Mouse (Mus musculus): ENCODE measurements around the gene Actr3.
A peak's percentile ranks its signal among the peaks of the same experiment; 100 is the strongest.

The Actr3 gene

GRCm38 (mm10) chr1:125435369-125436135, at the start of gene Actr3:
Gene Actr3, minus strand, starts transcription at chr1:125435727.
- DNase-seq (ENCODE audit: low spot score in 2 of 2) = peak; percentile 99

DNA sequence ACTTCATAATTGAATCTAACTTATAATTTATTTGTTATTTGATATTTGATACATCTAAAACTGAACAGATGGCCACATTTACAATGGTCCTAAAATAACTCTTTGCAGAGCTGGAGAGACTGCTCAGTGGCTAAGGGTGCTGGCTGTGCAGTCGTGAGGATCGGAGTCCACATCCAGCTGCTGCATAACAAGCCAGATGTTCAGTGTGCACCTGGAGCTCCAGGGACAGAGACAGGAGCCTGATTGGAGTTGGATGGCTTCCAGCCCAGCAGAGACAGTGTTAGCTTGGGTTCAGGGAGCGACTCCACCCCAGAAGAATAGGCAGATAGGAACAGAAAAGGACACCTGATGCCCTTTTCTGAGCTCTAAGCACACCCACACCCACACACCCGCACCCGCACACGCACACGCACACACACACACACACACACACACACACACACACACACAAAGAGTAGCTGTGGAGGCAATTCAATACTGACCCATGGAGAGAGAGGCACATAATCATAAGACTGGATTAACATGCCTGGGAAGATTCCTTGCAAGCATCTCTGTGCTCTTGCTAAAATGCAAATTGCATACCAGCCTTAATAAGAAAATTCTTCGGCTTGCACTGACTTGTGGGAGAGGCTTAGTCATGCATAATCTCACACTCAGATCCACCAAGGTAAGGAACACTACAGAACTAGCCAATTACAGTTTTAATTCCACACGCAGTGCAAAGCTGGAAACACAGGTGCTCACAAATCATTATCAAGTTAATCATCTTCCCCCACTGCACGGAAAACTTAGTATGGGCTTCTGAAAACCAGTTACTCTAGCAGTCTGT, 47.1 kb upstream of the Actr3 start:
- DNase-seq (ENCODE audit: low spot score in 2 of 2) = no peak

GRCm38 (mm10) chr1:125481842-125482241, 46.3 kb upstream of the Actr3 start:
- no peak for DNase-seq (ENCODE audit: low spot score in 2 of 2)

DNA sequence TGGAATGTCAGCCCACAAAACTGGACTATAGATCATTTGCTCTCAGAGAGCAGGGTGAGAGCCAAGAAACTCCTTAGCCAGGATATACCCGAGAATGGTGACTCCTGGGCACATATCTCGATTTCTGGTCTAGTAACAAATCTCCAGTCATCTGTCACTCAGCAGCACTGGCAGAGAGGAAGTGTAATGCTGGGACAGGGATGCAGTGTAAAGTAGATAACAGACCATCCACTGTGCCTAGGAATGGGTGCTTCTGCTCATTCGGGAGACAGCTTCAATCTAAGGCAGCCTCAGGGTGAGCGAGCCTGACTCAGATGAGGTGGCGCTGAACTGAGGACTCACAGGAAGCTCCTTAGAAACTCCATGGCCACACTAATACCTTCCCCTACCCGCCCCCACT, 43.1 kb upstream of the Actr3 start:
- DNase-seq (ENCODE audit: low spot score in 2 of 2) = no peak

- DNase-seq (ENCODE audit: low spot score in 2 of 2) = no peak
Measured at GRCm38 (mm10) chr1:125475961-125476682, 40.6 kb upstream of the Actr3 start.

GRCm38 (mm10) chr1:125473866-125474265, 38.3 kb upstream of the Actr3 start:
- no peak for DNase-seq (ENCODE audit: low spot score in 2 of 2)

DNA sequence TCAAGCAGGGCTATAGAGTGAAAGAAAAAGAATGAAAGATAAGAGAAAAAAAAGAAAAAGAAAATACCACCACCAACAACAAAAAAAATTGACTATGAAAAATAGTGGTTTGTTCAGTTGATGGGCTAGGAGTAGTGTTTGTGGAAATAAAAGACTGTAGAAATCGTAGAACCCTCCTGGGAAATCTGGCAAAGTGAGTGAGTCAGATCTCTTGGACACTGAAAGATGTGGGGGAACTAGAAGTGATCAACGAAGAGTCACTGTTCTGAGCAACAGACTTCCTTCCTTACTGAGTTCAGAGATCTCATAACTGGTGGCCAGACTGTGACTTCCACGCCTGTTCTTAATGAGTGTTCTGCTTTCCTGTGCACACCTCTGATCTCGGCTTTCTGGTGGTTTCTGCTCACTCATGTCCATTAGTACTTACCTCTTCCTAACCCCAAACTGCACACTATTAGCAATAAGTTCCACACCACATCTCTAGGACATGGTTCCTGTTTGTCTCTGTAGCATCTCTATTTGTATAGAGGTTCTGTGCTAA, 37.7 kb upstream of the Actr3 start:
- DNase-seq (ENCODE audit: low spot score in 2 of 2) = no peak

- DNase-seq (ENCODE audit: low spot score in 2 of 2) = no peak
Measured at GRCm38 (mm10) chr1:125470805-125471648, 35.5 kb upstream of the Actr3 start.

DNA sequence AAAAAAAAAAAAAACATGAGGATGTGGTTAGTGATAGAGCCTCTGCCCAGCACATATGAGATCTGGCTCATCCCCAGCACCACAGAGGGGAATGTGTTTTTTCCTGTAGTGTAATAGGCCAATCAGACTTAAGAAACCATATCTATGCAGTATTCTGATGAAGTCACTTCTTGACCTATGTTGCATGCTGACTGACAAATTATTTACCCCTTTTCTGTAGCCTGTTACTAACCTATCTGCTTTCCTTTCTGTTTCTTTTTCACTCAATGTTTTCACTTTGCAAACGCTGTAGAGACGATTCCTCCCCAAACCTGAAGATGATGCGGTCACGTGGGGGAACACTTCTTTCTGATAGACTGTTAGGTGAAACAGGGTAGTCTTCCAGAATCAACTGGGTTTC, 32.4 kb upstream of the Actr3 start:
- DNase-seq (ENCODE audit: low spot score in 2 of 2) = no peak

GRCm38 (mm10) chr1:125466621-125467257, 31.2 kb upstream of the Actr3 start:
- DNase-seq (ENCODE audit: low spot score in 2 of 2) = no peak

DNA sequence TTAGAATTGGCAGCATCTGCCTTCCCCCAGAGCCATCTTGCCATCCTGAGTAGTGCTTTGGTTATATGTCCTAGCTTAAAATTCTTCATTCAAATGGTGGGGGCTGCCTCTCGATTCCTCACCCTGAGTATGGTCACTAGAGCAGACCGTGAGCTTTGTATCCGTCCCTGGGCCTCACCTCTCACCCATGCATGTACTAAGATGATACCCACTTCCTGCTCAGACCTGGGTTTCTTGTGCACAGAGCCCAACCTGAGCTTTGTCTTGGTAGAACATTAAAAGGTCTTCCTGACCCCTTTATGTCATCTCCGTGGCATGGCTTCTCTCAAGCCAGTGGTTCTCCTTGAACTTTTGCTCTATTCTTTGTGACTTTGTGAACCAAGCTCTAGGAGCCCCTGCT, 28.5 kb upstream of the Actr3 start:
- DNase-seq (ENCODE audit: low spot score in 2 of 2) = no peak

GRCm38 (mm10) chr1:125463349-125463748, 27.8 kb upstream of the Actr3 start:
- no peak for DNase-seq (ENCODE audit: low spot score in 2 of 2)

DNA sequence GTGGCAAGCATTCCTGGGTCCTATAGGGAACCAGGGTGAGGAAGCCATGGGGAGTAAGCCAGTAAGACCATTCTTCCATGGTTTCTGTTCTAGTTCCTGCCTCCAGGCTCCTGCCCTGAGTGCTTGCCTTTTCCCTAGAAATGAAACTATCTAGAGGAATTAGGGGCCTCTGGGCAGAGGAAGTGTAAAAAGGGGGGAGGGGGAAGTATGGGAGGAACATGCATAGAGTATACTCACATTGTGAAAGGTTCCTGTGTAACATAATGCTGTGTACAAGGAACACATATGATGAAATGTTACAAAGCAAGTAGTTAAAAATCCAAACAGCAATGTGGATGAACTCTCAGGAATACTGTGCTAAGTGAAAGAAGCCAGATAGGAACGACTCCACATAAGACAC, 27.4 kb upstream of the Actr3 start:
- DNase-seq (ENCODE audit: low spot score in 2 of 2) = no peak

GRCm38 (mm10) chr1:125458531-125458930, 23.0 kb upstream of the Actr3 start:
- DNase-seq (ENCODE audit: low spot score in 2 of 2) = no peak

DNA sequence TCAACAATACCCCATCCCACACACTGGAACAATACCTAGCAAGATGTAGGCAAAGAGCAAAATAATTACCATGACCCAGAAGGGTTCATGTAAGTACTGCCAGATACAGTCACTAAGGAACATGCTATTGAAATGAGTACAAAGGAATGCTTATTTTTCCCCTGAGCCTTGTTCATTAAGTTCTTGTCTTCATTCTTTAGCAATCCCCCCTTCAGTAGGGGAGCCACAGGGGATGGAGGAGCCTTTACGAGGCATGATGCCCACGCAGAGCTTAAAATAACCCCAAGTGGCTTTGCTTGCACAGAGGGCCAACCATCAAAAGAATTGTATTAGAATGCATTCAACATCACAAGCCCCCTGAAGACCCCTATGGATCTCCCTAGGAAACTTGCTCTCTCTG, 19.6 kb upstream of the Actr3 start:
- DNase-seq (ENCODE audit: low spot score in 2 of 2) = no peak

GRCm38 (mm10) chr1:125450282-125451000, 14.9 kb upstream of the Actr3 start:
- no peak for DNase-seq (ENCODE audit: low spot score in 2 of 2)

DNA sequence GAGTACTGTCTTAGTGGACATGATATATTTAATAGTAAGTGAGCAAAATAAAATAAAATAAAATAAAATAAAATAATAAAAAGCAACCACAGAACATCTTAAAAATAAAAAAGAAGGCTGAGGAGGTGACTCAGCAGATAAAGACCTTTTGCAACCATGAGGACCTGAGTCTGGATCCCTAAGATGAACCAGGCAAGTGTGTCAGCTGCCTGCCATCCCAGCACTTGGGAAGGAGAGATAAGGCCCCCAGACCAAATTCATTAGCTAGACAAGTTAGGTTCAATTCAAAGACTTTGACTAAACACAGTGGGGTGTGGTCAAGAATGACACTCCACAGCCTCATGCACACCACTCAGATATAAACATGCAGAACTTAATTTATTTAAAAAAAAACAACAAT, 12.4 kb upstream of the Actr3 start:
- DNase-seq (ENCODE audit: low spot score in 2 of 2) = no peak

DNA sequence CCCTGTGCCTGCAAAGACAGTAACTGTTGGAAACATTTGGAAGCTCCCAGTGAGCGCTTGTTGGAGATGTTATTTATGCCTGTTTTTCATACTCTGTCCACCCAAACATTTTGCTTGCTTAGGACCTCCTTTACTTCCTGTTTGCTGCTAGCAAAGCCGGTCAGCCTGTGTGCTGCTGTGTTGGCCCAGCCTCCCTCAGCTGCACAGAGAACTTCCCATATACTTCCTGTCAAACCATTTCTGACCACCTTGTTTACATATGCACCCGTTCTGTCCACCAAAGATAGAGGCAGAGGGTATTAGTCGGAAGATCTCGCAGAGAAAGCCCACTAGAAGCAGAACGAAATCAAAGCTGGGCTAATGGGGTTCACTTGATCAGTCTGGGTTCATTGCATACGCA, 6.2 kb upstream of the Actr3 start:
- DNase-seq (ENCODE audit: low spot score in 2 of 2) = no peak

- DNase-seq (ENCODE audit: low spot score in 2 of 2) = no peak
Measured at GRCm38 (mm10) chr1:125441251-125441650, 5.7 kb upstream of the Actr3 start.

GRCm38 (mm10) chr1:125439556-125439955, 4.0 kb upstream of the Actr3 start:
- DNase-seq (ENCODE audit: low spot score in 2 of 2) = no peak
